Mouse (Mus musculus) G1E (cell line): ENCODE results near the gene Myzap.

Experiments used
- CTCF ChIP-seq: IDR thresholded peaks from 2 replicates; pipeline ENCODE4 v1.5.1; 2012; ENCODE audit warnings: low read depth, low read length, inconsistent platforms, mixed read lengths
- GATA1 ChIP-seq: IDR thresholded peaks from 2 replicates; pipeline ENCODE4 v1.6.1; 2012; ENCODE audit warnings: borderline replicate concordance, low read length, inconsistent platforms, mixed read lengths
- TAL1 ChIP-seq: conservative IDR thresholded peaks from 2 replicates; pipeline ENCODE4 v1.6.1; 2012; ENCODE audit warnings: low read depth, low read length, inconsistent platforms, mixed read lengths

DNA sequence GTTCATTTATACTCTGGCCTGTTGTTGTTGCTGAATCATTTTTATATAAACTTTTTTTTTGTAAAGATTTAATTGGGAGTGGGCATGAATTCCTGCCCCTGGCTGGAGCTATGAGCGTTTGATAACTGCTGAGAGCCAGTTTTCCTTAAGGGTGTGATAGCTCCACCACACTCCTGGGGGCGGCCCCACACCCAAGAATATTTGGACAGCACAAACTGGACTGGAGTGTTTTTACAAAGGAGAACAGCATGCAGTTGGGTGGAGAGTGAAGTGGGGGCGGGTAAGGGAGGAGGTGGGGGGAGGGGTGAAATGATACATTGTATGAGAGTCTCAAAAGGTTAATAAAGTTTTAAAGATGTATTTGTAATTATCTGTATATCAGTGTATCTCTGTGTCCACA is 24.8 kb downstream of the Myzap start:
- no peak for TF ChIP-seq GATA1
- TF ChIP-seq TAL1: no peak
- TF ChIP-seq CTCF: no peak
